Mouse (Mus musculus) midbrain, embryonic 10.5 days (tissue): Measurements from ENCODE around the gene Mrc1. TPM values are rescaled to one million over a fixed set of nuclear protein-coding genes. Genes with fewer than 3 reads are reported as not detected.
"Not testable (repeated sequence)": the region's sequence is repeated elsewhere in the genome, so short reads cannot be mapped to it uniquely, and the experiment has no call there.

ENCODE experiments used
- DNase-seq: peaks from one replicate; pipeline ENCODE4 v3.0.0-alpha.2; 2017; ENCODE audit warnings: low spot score
- H3K27ac ChIP-seq: fragments of 300-500 bp; sonication (generic); replicated peaks from 2 replicates; pipeline ENCODE4 v1.5.1; 2016; ENCODE audit warnings: mild to moderate bottlenecking
- H3K27me3 ChIP-seq: fragments of 300-500 bp; sonication (generic); 2 replicates; pipeline ENCODE4 v1.6.1; 2016; ENCODE audit warnings: low read depth, mild to moderate bottlenecking; ENCODE audit not compliant: poor library complexity, severe bottlenecking
- H3K36me3 ChIP-seq: fragments of 300-500 bp; sonication (generic); 2 replicates; pipeline ENCODE4 v1.6.1; 2016; ENCODE audit warnings: mild to moderate bottlenecking, moderate library complexity
- H3K4me1 ChIP-seq: fragments of 300-500 bp; sonication (generic); 2 replicates; pipeline ENCODE4 v1.6.1; 2016
- H3K4me3 ChIP-seq: fragments of 300-500 bp; sonication (generic); 2 replicates; pipeline ENCODE4 v1.5.1; 2016; ENCODE audit warnings: mild to moderate bottlenecking, moderate library complexity
- H3K9me3 ChIP-seq: fragments of 300-500 bp; sonication (generic); replicated peaks from 2 replicates; pipeline ENCODE4 v1.6.1; 2016; ENCODE audit warnings: mild to moderate bottlenecking
- WGBS: fragments of 180-500 bp; shearing (Covaris S2); methylation state at CpG from one replicate; pipeline ENCODE4 v1.1.7; 2016; 5-methylcytosine and 5-hydroxymethylcytosine counted together
- polyA plus RNA-seq: library from polyadenylated mRNA; unstranded; fragments of >200 nt; fragmentation: Nextera tagmentation; extraction: Ambion mirVana; gene quantifications from 2 replicates; pipeline ENCODE4 v1.2.1, GENCODE M21; 2016

Gene Mrc1
- polyA plus RNA-seq = 2.6 and 3.8 TPM in 2 replicates

DNA sequence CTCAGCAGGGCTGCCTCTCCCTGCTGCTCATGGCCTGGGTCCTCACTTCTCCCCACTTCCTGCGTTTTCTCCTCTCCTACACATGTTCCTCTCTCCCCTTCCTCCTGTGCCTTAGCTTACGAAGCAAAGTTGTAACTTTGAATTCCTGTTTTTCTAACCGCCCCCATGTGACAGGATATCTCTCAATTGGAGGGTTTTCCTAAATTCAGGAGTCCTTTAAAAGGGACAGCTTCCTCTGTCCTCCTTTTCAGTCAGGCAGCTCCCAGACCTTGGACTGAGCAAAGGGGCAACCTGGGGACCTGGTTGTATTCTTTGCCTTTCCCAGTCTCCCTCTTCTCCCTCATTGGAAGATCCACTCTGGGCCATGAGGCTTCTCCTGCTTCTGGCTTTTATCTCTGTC is at the start of gene Mrc1:
Mrc1 (plus strand) TSS at position 244 of the 400 bp plus-strand sequence.
- no peaks in the 10 kb centered on the region for H3K36me3 ChIP-seq
- no peak within 1 kb of the TSS for H3K4me3 ChIP-seq
- H3K27ac ChIP-seq = no peak within 1 kb of the TSS
- no peaks in the 10 kb centered on the region for H3K9me3 ChIP-seq
- no peaks in the 10 kb centered on the region for H3K4me1 ChIP-seq
- 71% methylated on average over 3 of the region's 3 CpGs for WGBS
- no peaks in the 10 kb centered on the region for H3K27me3 ChIP-seq
- no peak for DNase-seq

DNA sequence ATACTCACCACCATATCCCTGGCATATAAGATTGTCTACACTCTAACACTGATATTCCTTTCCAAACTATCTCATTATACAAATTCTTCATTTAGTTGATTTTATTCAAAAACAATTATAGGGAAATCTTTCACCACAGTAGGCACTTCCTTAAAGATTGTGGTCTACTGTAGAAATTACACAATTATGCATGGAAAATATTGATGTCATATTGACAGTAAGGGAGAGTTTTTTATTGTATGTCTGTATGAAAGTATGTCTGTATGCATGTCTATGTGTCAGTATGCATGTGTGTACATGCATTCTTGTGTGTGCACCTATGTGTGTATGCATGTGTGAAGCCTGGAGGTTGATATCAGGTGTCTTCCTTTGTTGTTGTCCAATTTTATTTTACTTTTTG is 44.8 kb upstream of the Mrc1 start:
- Histone ChIP-seq H3K4me3 (no peak overlapping the region), H3K27me3 (no peaks in the 10 kb centered on the region), H3K9me3 (0 out of 2 replicates have a peak, but pooled peaks cover 3% of the 10 kb centered on the region), H3K36me3 (no peaks in the 10 kb centered on the region), H3K27ac (no peak overlapping the region), H3K4me1 (no peaks in the 10 kb centered on the region)
- DNase-seq = no peak

- H3K4me1 ChIP-seq = no peaks in the 10 kb centered on the region
- H3K4me3 ChIP-seq = no peak overlapping the region
- WGBS = 91% methylated on average over 4 of the region's 4 CpGs
Observed at GRCm38 (mm10) chr2:14190684-14191083, 38.5 kb upstream of the Mrc1 start.

GRCm38 (mm10) chr2:14191601-14192000 is 37.6 kb upstream of the Mrc1 start:
- no peak overlapping the region for H3K4me3 ChIP-seq

More at GRCm38 (mm10) chr2:14190684-14191083, 38.5 kb upstream of the Mrc1 start:
- no peak for DNase-seq
- no peaks in the 10 kb centered on the region for H3K36me3 ChIP-seq
- H3K27me3 ChIP-seq = no peaks in the 10 kb centered on the region
- no peak overlapping the region for H3K27ac ChIP-seq
- no peaks in the 10 kb centered on the region for H3K9me3 ChIP-seq

DNA sequence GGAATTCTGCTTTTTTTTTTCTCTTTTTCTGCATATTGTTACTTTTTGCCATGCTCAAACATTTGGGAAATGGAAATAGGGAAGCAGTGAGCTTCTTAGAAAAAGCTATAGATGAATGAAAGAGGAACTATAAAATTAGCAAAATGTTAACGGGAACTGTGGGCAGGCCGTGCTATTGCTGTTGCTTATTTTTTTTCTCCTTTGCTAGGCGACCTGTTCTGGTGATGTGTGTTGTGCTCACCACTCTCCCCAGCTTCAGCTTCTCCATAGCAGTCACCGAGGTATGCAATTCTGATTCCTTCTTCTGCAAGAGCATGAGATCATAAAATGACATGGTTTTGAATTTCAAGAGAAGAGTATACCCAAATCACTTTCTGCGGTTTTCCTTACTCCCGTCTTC is 37.1 kb upstream of the Mrc1 start:
- WGBS = 86% methylated on average over 6 of the region's 6 CpGs
- Histone ChIP-seq H3K4me1 (no peaks in the 10 kb centered on the region), H3K4me3 (no peak overlapping the region), H3K27ac (no peak overlapping the region), H3K9me3 (no peaks in the 10 kb centered on the region), H3K27me3 (no peaks in the 10 kb centered on the region), H3K36me3 (no peaks in the 10 kb centered on the region)
- DNase-seq = no peak

More at GRCm38 (mm10) chr2:14191601-14192000, 37.6 kb upstream of the Mrc1 start:
- no peak overlapping the region for H3K27ac ChIP-seq
- H3K4me1 ChIP-seq = no peaks in the 10 kb centered on the region
- no peaks in the 10 kb centered on the region for H3K36me3 ChIP-seq
- DNase-seq = no peak
- WGBS = 85% methylated on average over 4 of the region's 4 CpGs
- no peaks in the 10 kb centered on the region for H3K27me3 ChIP-seq
- no peaks in the 10 kb centered on the region for H3K9me3 ChIP-seq

DNA sequence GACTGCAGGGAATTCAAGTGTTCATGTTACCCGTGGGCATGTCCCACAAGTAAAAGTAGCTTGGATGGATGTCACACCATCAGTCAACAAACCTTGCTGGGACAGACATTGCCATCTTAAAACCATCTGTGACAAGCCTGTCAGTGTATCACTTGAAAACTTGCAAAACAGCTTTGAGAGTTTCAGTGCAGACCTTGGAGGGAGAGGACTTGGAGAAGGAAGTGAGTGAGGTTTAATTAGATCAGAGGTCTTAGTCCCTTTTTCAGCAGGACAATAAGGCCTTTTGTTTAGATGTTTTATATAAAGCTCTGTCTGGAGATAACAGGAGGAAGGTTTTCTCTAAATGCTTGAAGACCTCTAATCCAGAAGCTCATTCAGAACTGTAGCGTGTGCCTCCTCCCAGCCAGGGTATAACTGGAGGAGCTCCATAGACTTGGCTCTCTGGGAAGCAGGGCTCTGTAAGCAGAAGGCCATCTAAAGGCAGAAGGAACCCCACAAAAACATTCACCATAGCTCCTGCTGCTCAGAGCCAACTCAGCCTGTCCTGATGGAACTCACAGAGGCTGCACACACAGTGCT is 30.8 kb upstream of the Mrc1 start:
- not testable (repeated sequence) for H3K4me1 ChIP-seq, DNase-seq, H3K9me3 ChIP-seq, H3K4me3 ChIP-seq, H3K27me3 ChIP-seq, H3K36me3 ChIP-seq, H3K27ac ChIP-seq
- 88% methylated on average over 1 of the region's 2 CpGs for WGBS

GRCm38 (mm10) chr2:14199621-14200020 is 29.6 kb upstream of the Mrc1 start:
- no peak for DNase-seq
- no peaks in the 10 kb centered on the region for H3K36me3 ChIP-seq
- H3K9me3 ChIP-seq = no peaks in the 10 kb centered on the region
- WGBS = 56% methylated on average over 2 of the region's 2 CpGs
- no peaks in the 10 kb centered on the region for H3K27me3 ChIP-seq
- no peaks in the 10 kb centered on the region for H3K4me1 ChIP-seq
- no peak overlapping the region for H3K27ac ChIP-seq
- no peak overlapping the region for H3K4me3 ChIP-seq

DNA sequence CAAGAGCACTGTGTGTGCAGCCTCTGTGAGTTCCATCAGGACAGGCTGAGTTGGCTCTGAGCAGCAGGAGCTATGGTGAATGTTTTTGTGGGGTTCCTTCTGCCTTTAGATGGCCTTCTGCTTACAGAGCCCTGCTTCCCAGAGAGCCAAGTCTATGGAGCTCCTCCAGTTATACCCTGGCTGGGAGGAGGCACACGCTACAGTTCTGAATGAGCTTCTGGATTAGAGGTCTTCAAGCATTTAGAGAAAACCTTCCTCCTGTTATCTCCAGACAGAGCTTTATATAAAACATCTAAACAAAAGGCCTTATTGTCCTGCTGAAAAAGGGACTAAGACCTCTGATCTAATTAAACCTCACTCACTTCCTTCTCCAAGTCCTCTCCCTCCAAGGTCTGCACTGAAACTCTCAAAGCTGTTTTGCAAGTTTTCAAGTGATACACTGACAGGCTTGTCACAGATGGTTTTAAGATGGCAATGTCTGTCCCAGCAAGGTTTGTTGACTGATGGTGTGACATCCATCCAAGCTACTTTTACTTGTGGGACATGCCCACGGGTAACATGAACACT is 28.2 kb upstream of the Mrc1 start:
- WGBS = 56% methylated on average over 1 of the region's 2 CpGs

DNA sequence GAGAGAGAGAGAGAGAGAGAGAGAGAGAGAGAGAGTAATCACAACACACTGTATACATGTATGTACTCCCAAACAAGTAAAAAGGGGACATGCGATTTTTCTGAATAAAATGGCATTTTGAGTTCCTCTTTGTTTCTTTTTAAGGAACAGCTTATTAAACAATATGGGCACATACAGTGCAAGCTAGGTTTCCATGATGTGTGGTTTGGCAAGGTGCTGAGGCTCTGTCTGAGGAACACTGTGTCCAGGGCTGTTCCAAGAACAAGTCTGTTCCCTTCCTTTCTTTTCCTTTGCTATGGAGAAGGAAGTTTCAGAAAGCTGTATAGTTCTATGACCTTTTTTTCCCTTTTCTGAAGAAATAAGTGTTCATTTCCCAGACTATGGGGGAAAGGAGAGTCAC is 24.9 kb upstream of the Mrc1 start:
- Histone ChIP-seq H3K4me3 (no peak overlapping the region), H3K9me3 (no peaks in the 10 kb centered on the region), H3K27ac (no peak overlapping the region), H3K27me3 (no peaks in the 10 kb centered on the region), H3K4me1 (no peaks in the 10 kb centered on the region), H3K36me3 (no peaks in the 10 kb centered on the region)
- WGBS = 93% methylated on average over 1 of the region's 1 CpGs
- no peak for DNase-seq

More for the DNA sequence above, 28.2 kb upstream of the Mrc1 start:
- H3K4me3 ChIP-seq, DNase-seq, H3K4me1 ChIP-seq, H3K27me3 ChIP-seq, H3K36me3 ChIP-seq, H3K27ac ChIP-seq, H3K9me3 ChIP-seq: not testable (repeated sequence)

DNA sequence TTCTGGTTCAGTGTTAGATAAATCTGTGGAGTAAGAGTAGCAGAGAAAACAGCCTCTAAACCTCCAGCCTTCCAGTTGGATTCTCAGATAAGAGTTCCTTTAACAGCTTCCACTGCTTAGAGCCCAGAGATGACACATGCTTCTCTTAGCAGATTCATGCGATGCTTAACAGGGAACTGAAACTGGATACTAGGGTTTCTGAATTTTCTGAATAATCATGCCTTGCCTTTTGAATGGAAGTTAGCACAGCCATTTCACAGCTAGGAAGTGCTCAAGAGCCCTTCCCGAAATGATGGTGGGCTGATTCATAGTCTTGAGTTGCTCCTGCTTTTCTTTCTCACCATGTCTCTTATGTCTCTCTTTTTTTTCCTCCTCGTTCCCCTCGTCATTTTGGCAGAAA is 22.4 kb upstream of the Mrc1 start:
- 80% methylated on average over 4 of the region's 4 CpGs for WGBS

DNA sequence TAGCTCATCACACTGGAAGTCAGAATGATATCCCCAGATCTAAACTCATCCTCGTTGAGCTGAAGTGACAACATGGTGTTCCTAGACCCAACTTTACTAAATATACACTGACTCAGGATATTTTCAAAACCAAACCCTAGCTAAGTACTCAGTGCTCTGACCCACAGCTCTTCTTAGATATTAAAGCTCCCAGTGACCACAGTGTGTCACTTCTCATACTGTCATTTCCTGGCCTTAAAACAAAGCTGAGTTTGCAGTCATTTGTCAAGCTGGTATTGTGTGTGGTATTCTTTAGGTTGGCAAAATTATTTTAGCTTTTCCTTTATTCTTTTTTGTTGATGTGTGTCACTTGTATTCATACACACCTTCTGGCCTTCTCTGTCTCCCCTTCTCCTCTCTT is 18.5 kb upstream of the Mrc1 start:
- H3K4me3 ChIP-seq = no peak overlapping the region
- no peak overlapping the region for H3K27ac ChIP-seq
- DNase-seq = no peak
- WGBS = 88% methylated on average over 1 of the region's 1 CpGs
- H3K27me3 ChIP-seq = no peaks in the 10 kb centered on the region
- no peaks in the 10 kb centered on the region for H3K36me3 ChIP-seq
- peaks cover 22% of the 10 kb centered on the region for H3K4me1 ChIP-seq
- no peaks in the 10 kb centered on the region for H3K9me3 ChIP-seq

More for the DNA sequence above, 22.4 kb upstream of the Mrc1 start:
- no peaks in the 10 kb centered on the region for H3K9me3 ChIP-seq
- H3K27ac ChIP-seq = no peak overlapping the region
- no peak overlapping the region for H3K4me3 ChIP-seq
- no peaks in the 10 kb centered on the region for H3K36me3 ChIP-seq
- H3K4me1 ChIP-seq = no peaks in the 10 kb centered on the region
- DNase-seq = no peak
- H3K27me3 ChIP-seq = no peaks in the 10 kb centered on the region

DNA sequence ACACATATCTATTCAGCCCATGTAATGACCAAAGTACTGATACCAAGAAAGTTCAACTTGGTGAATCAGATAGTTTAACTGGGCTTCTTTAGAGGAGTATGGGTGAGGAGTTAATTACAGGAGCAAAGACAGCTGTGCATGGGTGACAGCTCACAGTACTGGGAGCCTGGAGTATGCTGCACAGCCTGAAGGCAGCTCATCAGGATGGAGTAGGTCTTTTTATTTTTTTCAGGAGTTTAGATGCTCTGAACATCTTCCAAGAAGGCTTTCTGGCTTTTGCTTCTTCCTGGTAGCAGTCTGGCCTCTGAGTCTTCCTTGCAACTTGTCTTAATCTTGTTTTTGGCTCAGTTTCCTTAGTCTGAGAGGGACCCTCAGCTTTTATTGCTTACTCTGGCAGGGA is 17.6 kb upstream of the Mrc1 start:
- no peak overlapping the region for H3K27ac ChIP-seq
- peaks cover 24% of the 10 kb centered on the region for H3K4me1 ChIP-seq
- no peak for DNase-seq
- H3K36me3 ChIP-seq = no peaks in the 10 kb centered on the region
- H3K4me3 ChIP-seq = no peak overlapping the region
- no peaks in the 10 kb centered on the region for H3K9me3 ChIP-seq
- no peaks in the 10 kb centered on the region for H3K27me3 ChIP-seq

DNA sequence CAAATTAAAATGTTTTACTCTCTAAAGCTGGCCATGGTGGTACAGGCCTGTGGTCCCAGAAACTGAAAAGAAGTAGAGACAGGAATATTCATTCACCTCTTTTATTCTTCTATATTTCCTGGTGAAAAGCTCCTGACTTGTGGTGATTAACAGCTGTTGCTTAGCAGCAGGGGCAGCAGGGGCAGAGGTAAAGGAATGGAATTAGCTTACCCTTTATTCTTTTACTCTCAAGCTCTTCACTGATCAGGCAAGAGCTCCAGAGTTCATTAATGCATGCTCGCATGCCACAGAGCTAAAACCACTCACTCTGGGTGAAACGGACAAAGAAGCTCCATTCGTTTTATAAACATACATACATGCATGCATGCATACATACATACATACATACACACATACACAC is 14.4 kb upstream of the Mrc1 start:
- 14% methylated on average over 3 of the region's 3 CpGs for WGBS
- Histone ChIP-seq H3K27ac (0 out of 2 replicates have a peak overlapping the region, but pooled peaks have one; percentile 15), H3K27me3 (no peaks in the 10 kb centered on the region), H3K4me3 (no peak overlapping the region), H3K9me3 (no peaks in the 10 kb centered on the region), H3K4me1 (peaks cover 24% of the 10 kb centered on the region), H3K36me3 (no peaks in the 10 kb centered on the region)
- DNase-seq = peak; percentile 46
